Mouse (Mus musculus) hindbrain, embryonic 14.5 days (tissue): ENCODE measurements at regions not wholly inside any gene's neighbourhood (a gene's known extent, or its start where the extent isn't known, plus 50 kb on each side); places are given as distances from the start of the nearest gene placed in this dataset.

Experiments used
- ATAC-seq: fragments of 200-750 bp; cut with Nextera tagmentation; 2 replicates; pipeline ENCODE4 v1.8.0; 2017; ENCODE audit warnings: moderate number of reproducible peaks, mild to moderate bottlenecking, moderate TSS enrichment, moderate library complexity; ENCODE audit not compliant: low FRiP score
- DNase-seq: peaks from one replicate; pipeline ENCODE4 v3.0.0-alpha.2; 2015; ENCODE audit warnings: low spot score
- H3K27ac ChIP-seq: fragments of 300-500 bp; sonication (generic); 2 replicates; pipeline ENCODE4 v1.5.1; 2014; ENCODE audit warnings: mild to moderate bottlenecking, moderate library complexity
- H3K27me3 ChIP-seq: fragments of 300-500 bp; sonication (generic); 2 replicates; pipeline ENCODE4 v1.6.1; 2014; ENCODE audit warnings: mild to moderate bottlenecking, low read length, mixed read lengths; ENCODE audit not compliant: control insufficient read depth, insufficient read depth
- H3K36me3 ChIP-seq: fragments of 300-500 bp; sonication (generic); replicated peaks from 2 replicates; pipeline ENCODE4 v1.6.1; 2014; ENCODE audit not compliant: control insufficient read depth, insufficient read depth
- H3K4me1 ChIP-seq: fragments of 300-500 bp; sonication (generic); replicated peaks from 2 replicates; pipeline ENCODE4 v1.6.1; 2014; ENCODE audit warnings: antibody characterized with exemption, low read length, mixed read lengths; ENCODE audit not compliant: control insufficient read depth, insufficient read depth
- H3K4me2 ChIP-seq: fragments of 300-500 bp; sonication (generic); replicated peaks from 2 replicates; pipeline ENCODE4 v1.6.1; 2014; ENCODE audit warnings: mild to moderate bottlenecking, moderate library complexity
- H3K4me3 ChIP-seq: fragments of 300-500 bp; sonication (generic); replicated peaks from 2 replicates; pipeline ENCODE4 v1.5.1; 2014; ENCODE audit warnings: mild to moderate bottlenecking, low read length
- H3K9ac ChIP-seq: fragments of 300-500 bp; sonication (generic); 2 replicates; pipeline ENCODE4 v1.6.1; 2014
- H3K9me3 ChIP-seq: fragments of 300-500 bp; sonication (generic); 2 replicates; pipeline ENCODE4 v1.6.1; 2016; ENCODE audit warnings: low read length; ENCODE audit not compliant: control insufficient read depth
- WGBS: fragments of 180-500 bp; shearing (Covaris S2); extraction: QIAGEN DNeasy Blood & Tissue Kit; methylation state at CpG from one replicate; pipeline ENCODE4 v1.1.7; 2014; 5-methylcytosine and 5-hydroxymethylcytosine counted together

- H3K4me3 ChIP-seq: no peak overlapping the region
- no peaks in the 10 kb centered on the region for H3K36me3 ChIP-seq
- no peaks in the 10 kb centered on the region for H3K4me1 ChIP-seq
- no peak overlapping the region for H3K27ac ChIP-seq
- DNase-seq (no peak), ATAC-seq (no peak)
- H3K9ac ChIP-seq: no peak overlapping the region
- no peaks in the 10 kb centered on the region for H3K9me3 ChIP-seq
- WGBS: 90% methylated on average over 6 of the region's 6 CpGs
- H3K27me3 ChIP-seq: no peaks in the 10 kb centered on the region
- H3K4me2 ChIP-seq: no peak overlapping the region
These were observed 108.5 kb upstream of the Kitl start for GRCm38 (mm10) chr10:99906778-99907435.

- no peak overlapping the region for H3K4me3 ChIP-seq
- no peaks in the 10 kb centered on the region for H3K4me1 ChIP-seq
- no peaks in the 10 kb centered on the region for H3K9me3 ChIP-seq
- 71% methylated on average over 9 of the region's 9 CpGs for WGBS
- H3K27ac ChIP-seq: no peak overlapping the region
- ATAC-seq (no peak), DNase-seq (no peak)
- no peak overlapping the region for H3K4me2 ChIP-seq
- no peak overlapping the region for H3K9ac ChIP-seq
- H3K27me3 ChIP-seq: no peaks in the 10 kb centered on the region
- no peaks in the 10 kb centered on the region for H3K36me3 ChIP-seq
These were observed 112.9 kb upstream of the Kitl start for GRCm38 (mm10) chr10:99902280-99903231.

GRCm38 (mm10) chr10:99900955-99901835 lies 114.2 kb upstream of the Kitl start:
- Histone ChIP-seq H3K27ac (no peak overlapping the region), H3K4me1 (no peaks in the 10 kb centered on the region), H3K4me3 (no peak overlapping the region), H3K4me2 (no peak overlapping the region), H3K9ac (no peak overlapping the region), H3K36me3 (no peaks in the 10 kb centered on the region), H3K9me3 (no peaks in the 10 kb centered on the region), H3K27me3 (no peaks in the 10 kb centered on the region)
- WGBS: 63% methylated on average over 8 of the region's 8 CpGs
- ATAC-seq (no peak), DNase-seq (no peak)

GRCm38 (mm10) chr10:99893999-99894398 lies 121.4 kb upstream of the Kitl start:
- Histone ChIP-seq H3K4me1 (no peaks in the 10 kb centered on the region), H3K27ac (no peak overlapping the region), H3K9me3 (no peaks in the 10 kb centered on the region), H3K9ac (no peak overlapping the region), H3K4me3 (no peak overlapping the region), H3K36me3 (no peaks in the 10 kb centered on the region), H3K27me3 (no peaks in the 10 kb centered on the region), H3K4me2 (no peak overlapping the region)
- WGBS: 63% methylated on average over 3 of the region's 3 CpGs
- ATAC-seq: no peak
- no peak for DNase-seq

GRCm38 (mm10) chr10:99891899-99892298 lies 123.5 kb upstream of the Kitl start:
- Histone ChIP-seq H3K36me3 (no peaks in the 10 kb centered on the region), H3K9me3 (no peaks in the 10 kb centered on the region), H3K9ac (no peak overlapping the region), H3K4me2 (no peak overlapping the region), H3K4me3 (no peak overlapping the region), H3K27me3 (no peaks in the 10 kb centered on the region), H3K27ac (no peak overlapping the region), H3K4me1 (no peaks in the 10 kb centered on the region)
- DNase-seq (no peak), ATAC-seq (no peak)
- 85% methylated on average over 3 of the region's 3 CpGs for WGBS

- ATAC-seq: no peak
- H3K36me3 ChIP-seq: no peaks in the 10 kb centered on the region
- WGBS: 88% methylated on average over 2 of the region's 2 CpGs
These were observed 122.4 kb upstream of the Csl start for GRCm38 (mm10) chr10:99881901-99882300.

GRCm38 (mm10) chr10:99879362-99879761 lies 119.9 kb upstream of the Csl start:
- no peaks in the 10 kb centered on the region for H3K9me3 ChIP-seq
- H3K4me1 ChIP-seq: no peaks in the 10 kb centered on the region
- no peak overlapping the region for H3K4me2 ChIP-seq
- H3K4me3 ChIP-seq: no peak overlapping the region
- DNase-seq: no peak
- ATAC-seq: no peak
- WGBS: 85% methylated on average over 5 of the region's 5 CpGs
- H3K27me3 ChIP-seq: no peaks in the 10 kb centered on the region
- no peaks in the 10 kb centered on the region for H3K36me3 ChIP-seq
- H3K9ac ChIP-seq: no peak overlapping the region
- no peak overlapping the region for H3K27ac ChIP-seq

More at GRCm38 (mm10) chr10:99881901-99882300, 122.4 kb upstream of the Csl start:
- Histone ChIP-seq H3K27me3 (no peaks in the 10 kb centered on the region), H3K4me3 (no peak overlapping the region), H3K9ac (no peak overlapping the region), H3K9me3 (no peaks in the 10 kb centered on the region), H3K4me1 (no peaks in the 10 kb centered on the region), H3K27ac (no peak overlapping the region), H3K4me2 (no peak overlapping the region)
- DNase-seq: no peak

GRCm38 (mm10) chr10:99864711-99865110 lies 105.3 kb upstream of the Csl start:
- Histone ChIP-seq H3K4me2 (no peak overlapping the region), H3K9ac (no peak overlapping the region), H3K4me3 (no peak overlapping the region), H3K4me1 (no peaks in the 10 kb centered on the region), H3K27me3 (no peaks in the 10 kb centered on the region), H3K36me3 (no peaks in the 10 kb centered on the region), H3K27ac (no peak overlapping the region), H3K9me3 (no peaks in the 10 kb centered on the region)
- DNase-seq: no peak
- no peak for ATAC-seq
- WGBS: 81% methylated on average over 1 of the region's 1 CpGs
